Mouse (Mus musculus): ENCODE data around the gene Fbxw4. TPM values are rescaled to one million over a fixed set of nuclear protein-coding genes. Genes with fewer than 3 reads are reported as not detected.

The Fbxw4 gene
- polyA plus RNA-seq, 1 experiment, result 42.0 TPM

DNA sequence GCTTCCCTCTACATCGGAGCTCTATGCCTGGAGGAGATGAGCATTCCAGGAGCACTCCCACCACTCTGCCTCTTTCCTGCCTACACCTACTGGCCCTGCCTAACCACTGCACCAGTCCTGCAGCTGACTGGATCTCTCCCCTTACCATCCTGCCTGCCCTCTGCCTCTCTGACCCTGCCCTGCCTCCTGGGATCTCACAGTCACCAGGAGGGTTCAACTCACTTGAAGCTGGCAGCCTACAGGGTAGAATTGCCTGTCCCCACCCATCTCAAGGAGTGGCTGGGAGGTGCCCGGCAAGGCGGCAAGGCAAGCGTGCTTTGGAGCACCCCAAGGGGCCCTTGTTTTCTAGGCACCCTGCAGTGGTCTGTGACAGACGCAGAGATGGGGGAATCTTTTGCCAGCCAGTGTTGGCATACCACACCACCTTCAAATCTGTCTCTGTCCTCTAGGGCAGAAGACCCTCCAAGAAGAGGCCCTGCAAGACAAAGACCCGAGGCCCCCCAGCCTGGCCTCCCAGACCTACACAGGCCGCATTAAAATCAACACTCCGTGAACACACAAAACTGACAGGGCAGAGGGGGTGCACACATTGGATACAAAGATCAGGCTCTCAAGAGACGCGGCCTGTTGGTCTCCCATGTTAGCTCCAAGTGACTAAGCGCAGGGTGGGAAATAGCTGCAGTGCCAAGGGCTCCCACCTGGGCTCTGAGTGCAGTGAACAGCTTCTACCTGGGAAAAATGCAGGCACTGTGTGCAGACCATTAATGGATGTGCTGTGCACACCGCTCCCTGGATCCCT is 44.5 kb downstream of the Fbxw4 start:
- no peak for DNase-seq (ENCODE audit: low spot score)

DNA sequence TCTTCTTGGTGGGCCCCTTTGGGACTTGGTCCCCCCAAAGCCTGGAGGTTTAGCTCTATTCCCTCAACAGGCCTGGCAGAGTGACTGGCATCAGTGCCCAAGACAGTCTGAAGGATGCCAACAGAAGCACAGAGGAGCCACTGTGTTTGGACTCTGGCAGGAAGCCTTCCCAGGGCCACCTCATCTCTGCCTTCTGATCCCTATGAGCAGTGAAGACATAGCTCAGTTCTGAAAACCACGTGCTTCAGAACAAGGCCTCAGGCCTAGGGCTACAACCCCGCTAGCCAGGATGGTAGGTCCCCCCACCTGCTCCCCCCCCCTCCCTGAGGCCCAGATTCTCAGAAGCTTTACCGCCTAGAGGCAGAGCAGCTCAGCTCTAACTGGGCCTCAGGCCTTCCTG is 45.2 kb downstream of the Fbxw4 start:
- no peak for DNase-seq (ENCODE audit: low spot score)

DNA sequence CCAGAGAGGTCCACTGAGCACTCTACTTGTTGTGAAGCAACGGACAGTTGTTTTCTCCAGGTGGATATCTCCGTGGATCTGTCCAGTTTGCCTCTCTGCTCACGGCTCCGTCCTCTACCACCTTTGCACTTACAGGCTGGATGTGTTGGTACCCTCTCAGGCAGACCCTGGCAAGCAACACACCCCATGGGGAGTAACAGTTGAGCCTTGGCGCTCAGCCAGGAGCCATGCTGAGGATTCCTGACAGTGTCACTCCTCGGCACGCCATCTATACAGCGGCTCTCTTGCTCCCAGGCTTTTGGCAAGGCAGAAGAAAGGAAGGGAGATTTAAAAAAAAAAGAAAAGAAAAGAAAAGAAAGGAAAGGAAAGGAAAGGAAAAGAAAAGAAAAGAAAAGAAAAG is 45.7 kb downstream of the Fbxw4 start:
- no peak for DNase-seq (ENCODE audit: low spot score)

DNA sequence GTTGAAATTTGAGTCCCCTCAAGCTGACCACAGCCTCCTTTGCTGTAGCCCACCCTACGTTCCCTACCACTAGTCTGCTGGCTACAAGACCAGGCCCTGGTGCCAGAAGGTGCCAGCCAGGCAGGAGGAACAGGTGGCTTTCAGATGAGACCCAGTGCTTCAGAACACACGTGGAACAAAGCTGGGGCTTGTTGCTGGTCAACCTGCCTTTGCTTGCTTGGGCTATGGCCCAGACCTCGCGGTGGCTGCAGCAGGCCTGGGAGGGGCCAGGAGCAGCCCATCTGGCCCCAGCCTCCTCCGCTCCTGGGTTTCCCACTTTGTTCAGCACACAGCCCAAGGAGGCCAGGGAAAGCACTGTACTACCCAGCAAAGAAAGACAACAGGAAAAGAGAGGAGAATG is 49.3 kb downstream of the Fbxw4 start:
- no peak for DNase-seq (ENCODE audit: low spot score)

DNA sequence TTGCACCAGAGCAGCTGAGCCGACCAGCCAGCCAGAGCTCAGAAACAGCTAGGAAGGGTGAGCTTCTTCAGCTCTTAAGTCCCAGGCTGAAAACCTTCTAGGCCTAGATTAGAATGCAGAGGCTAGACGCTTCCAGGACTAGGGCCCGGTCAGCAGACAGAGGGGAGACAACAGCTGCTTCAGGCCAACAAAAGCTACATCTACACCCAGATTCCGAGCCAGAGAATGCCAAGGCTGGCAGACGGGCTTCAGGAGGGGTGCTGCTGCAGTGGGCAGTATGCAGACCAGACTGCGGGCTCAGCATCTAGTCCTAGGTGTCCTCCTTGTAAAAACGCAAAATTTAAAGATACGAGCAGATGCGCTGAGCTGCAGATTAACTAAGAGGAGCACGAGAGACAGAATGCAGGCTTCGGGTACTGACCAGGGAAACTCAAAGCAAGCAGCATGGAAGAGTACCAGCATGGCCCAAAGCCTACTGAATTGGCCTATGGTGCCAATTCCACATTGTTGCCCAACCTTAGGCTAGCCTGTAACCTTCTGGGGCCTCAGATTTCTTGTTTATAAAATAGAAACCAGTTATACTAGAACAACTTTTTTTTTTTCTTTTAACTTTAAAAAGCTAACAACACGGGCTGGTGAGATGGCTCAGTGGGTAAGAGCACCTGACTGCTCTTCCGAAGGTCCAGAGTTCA is 51.3 kb downstream of the Fbxw4 start:
- no peak for DNase-seq (ENCODE audit: low spot score)

DNA sequence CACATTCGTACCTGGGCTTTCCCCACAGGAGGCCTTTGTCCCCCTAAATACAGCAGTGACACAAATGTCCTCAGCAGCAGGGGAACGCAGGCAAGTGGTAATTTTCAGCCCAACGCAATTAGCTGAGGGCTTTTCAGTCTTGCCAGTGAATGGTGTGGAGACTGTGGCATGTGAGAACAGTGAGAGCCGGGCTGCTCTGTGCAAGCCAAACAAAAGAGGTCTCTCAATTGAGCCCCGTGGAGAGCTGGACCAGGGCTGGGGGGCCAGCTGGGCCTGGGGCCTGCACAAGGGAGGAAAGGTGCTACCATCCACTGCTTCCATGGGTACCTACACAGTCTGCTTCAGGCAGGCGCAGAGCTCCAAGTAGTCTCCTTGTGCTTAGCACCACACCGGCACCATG is 52.6 kb downstream of the Fbxw4 start:
- DNase-seq (ENCODE audit: low spot score), result no peak

DNA sequence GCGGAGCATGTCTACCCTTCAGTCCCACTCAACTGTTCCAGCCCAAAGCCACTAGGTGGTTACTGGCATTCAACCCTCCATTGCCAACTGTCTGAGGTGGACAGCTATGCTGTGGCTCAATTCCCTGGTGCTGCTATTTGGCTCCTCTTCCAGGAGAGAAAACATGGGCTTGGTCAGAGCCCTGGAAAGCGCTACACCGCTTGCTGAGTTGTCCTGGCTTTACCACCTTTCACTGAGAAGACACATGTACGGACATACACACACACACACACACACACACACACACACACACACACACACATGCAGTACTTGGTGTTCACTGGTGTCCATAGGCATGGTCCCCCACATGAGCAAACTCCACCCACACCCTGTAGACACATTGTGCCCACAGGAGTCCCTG is 53.4 kb downstream of the Fbxw4 start:
- no peak for DNase-seq (ENCODE audit: low spot score)

DNA sequence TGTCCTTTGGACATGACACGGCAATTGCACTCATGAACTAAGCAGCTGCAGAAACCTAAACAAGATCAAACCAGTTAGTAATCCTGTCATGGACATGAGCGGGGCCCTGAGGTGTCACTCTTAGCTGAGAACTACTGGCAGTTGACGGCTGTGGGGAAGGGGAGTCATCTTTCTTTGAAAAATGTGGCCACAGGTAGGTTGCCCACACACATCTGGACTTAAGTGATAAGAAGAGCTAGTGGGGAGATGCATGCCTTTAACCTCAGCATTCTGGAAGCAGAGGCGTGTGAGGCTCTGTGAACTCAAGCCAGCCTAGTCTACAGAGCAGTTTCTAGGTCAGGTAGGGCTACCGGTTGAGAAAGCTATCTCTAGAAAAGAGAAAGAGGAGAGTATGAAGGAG is 57.5 kb downstream of the Fbxw4 start:
- no peak for DNase-seq (ENCODE audit: low spot score)

DNA sequence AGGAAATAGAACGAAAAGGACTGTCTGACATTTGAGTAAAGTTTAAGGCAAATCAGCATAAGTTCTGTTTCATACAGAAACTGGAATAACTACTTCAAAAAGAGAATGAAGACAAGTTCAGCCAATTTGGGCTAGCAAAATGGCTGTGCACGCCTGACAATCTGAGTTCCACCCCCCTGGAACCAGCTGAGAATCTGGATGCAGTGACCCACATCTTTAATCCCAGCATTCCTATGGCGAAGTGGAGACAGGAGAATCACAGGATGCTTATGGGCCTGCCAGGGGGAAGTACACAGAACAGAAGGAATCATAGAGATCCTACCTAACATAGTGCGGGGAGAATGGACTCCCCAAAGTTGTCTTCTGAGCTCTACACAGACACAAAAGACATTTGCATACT is 63.0 kb downstream of the Fbxw4 start:
- no peak for DNase-seq (ENCODE audit: low spot score)

DNA sequence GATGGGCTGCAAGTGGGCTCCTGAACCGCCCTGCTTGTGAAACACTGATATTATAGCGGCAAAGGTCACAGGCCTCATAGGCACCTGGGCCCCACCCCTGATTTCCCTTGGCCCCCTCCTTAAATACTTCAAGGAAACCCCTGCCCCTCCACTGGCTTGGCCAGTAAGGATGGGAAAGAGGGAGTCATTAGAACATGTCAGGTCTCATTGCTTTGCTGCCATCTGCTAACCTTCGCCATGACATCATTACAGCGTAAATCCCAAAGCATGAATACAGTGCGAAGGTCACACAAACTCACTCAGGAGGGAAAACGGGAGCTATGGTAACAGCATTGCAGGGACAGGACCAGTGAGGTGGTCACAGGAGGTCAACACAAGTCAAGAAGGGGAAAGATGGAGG is 63.7 kb downstream of the Fbxw4 start:
- no peak for DNase-seq (ENCODE audit: low spot score)

DNA sequence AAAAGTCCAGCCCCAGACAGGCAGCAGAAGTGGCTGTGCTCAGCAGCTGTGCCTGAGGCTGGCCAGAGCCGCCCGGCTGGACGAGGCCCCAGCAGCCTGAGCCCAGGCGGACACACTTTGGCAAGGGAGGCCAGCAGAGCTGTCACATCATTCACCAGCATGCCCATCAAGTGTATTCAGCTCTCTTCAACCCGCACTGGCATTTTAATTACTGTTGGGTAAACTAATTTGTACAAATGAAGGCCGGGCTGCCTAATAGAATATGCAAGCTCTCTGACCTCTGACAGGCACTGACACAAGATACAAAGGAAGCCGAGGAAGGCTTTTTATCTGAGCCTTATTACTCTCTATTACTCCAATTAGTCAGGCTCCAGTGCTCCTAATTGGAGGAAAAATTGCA is 64.1 kb downstream of the Fbxw4 start:
- DNase-seq (ENCODE audit: low spot score), result no peak

DNA sequence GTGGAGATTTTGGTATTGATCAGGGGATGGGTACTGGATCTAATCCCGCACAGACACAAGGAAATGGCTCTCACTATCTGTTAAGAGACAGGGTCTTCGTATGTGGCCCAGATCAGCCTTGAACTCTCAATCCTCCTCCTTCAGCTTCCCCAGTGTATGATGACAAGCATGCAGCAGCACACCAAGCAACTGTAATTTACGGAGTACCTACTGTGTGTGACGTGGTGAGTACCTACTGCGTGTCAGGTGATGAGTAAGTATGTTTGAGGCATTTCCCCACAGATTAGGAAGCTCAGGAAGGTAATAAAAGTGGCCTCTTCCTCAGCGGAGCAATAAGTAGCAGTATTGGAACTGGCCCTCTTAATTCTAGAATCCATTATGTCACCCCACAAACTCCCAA is 64.6 kb downstream of the Fbxw4 start:
- DNase-seq (ENCODE audit: low spot score), result no peak

DNA sequence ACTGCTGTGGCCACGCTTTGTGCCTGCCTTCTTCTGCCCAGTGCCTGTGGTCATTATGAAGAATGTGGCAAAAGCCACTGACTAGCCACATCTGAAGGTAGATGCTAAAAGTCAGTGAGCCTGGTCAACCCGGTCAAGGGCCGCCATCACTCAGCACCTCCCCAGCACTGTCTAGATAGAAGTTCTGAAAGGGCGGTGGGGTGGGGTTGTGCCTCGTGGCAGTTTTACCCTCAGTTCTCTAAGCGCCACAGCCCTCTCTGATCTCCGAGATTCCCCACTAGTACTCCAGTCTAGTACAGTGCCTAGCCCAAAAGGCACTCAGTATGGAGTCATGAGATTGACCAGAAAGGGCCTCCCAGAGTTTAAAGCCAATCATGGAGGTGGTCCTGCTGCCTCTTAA is 66.0 kb downstream of the Fbxw4 start:
- DNase-seq (ENCODE audit: low spot score), result no peak

DNA sequence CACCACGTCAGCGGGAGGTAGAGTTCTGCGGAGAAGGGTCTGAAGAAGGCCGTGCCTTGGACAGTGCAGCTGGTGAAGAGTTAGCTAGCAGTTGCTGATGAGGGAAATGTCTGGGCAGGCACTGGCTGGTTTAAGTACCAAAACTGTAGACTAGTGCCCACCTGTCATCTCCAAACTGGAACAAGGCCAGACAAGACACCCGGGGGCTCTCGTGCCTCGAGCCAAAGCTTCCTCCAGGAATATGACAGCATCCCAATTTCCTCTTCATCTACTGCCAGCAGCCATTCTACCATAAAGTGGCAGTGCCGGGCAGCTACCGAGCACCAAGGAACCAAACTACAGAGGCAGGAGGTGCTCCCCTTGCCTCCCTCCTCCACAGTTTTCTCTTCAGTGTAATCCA is 67.2 kb downstream of the Fbxw4 start:
- no peak for DNase-seq (ENCODE audit: low spot score)

DNA sequence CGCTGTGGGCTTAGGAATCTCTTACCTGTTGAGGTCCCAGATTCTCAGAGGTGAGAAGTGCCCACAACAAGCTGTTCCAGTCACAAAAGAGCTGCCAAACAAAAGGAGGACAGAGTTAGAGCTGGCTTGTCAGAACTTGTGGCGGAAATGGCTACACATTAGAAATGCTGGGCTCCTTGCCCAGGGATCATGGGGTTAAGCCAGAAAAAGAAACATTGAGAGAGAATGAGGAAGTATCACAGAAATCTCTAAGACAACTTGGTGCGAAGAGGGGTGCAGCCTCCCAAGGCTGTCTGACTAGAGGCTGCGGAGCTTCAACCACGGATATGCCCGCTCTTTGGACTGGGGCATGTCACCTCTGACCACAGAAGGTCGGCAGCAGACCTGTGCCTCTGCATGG is 68.4 kb downstream of the Fbxw4 start:
- no peak for DNase-seq (ENCODE audit: low spot score)

DNA sequence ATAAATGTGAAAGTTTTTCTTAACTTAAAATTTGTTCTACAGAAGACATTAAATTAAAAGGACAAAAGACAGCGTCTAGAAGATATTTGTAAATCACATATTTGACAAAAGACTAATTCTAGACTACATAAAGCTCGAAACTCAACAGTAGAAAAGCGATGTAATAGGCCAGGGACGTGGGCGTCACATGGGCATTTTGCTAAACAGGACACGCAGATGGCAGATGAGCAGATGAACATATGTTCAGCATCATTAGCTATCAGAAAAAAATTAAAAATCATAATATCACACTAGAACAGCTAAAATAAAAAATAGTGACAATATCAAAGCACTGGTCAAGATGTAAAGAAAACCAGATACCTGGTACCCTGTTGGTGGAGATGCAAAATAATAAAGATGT is 70.4 kb downstream of the Fbxw4 start:
- DNase-seq (ENCODE audit: low spot score), result no peak

DNA sequence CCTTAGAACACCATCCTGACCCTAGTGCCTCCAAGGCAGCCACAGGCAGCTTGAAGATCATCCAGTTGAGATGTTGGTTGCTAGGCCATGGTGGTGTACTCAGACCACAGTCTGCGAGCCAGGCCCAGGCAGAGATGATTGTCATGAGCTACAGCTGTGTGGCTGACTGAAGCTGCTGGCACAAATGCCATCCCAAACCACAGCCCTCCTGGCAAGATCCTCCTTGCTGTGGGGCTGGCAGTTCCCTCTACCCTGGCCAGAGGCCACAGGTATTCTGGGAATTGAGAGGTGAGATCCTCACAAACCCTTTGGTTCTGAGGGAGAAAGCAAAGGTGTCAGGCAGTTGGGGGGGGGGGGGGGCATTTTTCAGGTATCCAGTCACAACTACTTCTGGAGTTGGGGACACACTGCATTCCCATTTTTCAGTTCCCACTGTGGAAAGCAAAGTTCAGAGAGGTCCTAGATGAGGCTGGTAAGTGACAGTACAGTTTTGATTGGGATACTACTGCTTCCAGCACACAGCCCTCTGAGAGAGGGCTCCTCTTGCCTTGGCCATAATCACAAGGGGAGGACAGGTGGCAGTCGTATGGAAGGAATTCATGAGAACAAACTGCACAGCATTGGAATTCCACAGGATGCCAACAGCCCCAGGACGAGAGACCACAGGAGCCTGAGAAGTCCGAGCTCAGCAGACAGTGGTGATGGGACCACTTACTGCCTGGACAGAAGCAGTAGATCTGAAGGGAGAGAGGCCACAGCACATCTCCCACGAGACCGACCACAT is 72.4 kb downstream of the Fbxw4 start:
- DNase-seq (ENCODE audit: low spot score), result no peak

DNA sequence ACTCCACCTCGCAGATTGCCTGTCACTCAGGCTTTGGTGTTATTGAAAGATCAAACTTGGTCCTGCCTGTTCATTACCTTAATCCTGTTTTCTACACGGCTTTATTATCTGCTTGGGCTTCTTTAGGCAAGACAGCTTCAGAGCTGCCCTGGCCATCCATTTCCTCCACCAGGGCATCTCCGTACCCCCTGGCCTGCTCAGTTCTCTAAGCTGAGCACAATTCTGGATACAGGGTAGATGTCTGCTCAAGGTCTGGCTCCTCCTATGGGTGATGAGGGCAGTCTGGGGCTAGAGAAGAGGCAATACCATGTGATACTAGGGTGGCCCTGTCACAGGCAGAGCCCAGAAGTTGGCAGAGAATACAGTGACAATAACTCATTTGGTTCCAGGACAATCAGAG is 73.3 kb downstream of the Fbxw4 start:
- DNase-seq (ENCODE audit: low spot score), result no peak

DNA sequence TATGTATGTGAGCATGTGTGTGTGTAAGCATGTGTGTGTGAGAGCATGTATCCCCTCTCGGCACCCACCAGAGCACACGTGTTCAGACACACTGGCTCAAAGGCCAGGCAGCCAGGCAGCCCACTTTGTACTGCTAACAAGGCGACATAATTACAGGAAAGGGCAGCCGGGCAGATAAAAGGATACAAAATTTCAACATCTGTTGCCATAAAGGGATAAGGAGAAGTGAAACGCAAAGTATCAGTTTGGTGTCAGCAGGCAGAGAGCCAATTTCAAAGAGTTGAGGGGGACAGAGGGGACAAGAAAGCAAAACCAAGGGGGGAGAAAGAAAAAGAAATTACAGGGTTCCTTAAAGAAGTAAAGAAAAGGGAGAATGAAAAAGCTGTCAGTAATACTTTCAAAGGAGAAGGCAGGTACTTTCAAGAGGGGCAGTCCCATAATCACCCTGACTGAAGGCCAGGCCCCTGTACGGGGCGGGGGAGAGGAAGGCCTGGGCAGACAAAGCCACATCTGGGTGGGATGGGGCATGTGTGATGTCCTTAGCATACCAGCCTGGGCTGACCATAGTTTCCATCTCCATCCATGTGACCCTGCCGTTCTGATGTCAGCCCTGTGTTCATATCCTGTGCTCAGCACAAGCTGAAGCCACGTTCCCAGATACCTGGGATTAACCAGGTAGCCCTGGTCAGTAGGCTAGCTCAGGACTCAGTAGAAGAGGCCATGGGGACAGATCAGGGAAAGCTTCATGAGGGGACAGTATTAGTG is 75.1 kb downstream of the Fbxw4 start:
- no peak for DNase-seq (ENCODE audit: low spot score)

DNA sequence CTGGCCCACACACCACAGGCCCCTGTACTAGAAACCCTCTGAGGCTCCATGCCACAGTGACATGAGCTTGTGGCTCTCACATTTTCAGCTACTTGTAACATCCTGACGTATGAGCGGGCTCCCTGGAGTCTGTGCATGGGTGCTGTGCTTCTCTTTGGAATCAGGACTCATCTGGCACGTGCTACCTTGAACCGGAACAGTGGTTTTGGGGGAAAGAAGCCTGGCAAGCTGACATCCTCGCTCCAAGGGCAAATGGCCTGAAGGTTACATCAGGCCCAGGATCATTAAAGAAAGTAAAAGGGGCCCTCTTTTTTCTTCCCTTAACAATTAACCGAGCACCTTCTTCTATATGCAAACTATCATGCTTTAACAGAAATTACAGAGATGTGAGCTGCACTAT is 77.0 kb downstream of the Fbxw4 start:
- DNase-seq (ENCODE audit: low spot score), result no peak

DNA sequence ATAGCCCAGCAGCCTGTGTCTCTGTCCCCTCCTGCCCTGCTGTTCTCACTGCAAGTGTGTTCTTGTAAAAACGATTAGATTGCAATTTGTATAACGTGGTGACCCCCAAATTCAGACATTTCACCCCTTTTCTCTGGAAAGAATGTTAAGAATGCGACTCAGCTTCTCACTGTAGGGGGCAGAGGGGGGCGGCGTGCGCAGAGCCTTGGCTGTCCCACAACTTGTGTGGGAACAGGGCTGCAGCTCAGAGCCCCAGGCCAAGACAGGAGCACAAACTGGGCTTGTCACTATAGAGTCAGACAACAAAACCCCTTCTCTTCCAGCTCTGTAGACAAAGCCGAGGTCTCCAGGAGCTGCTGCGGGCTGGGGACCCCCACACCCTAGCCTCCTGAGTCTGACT is 78.0 kb downstream of the Fbxw4 start:
- no peak for DNase-seq (ENCODE audit: low spot score)

DNA sequence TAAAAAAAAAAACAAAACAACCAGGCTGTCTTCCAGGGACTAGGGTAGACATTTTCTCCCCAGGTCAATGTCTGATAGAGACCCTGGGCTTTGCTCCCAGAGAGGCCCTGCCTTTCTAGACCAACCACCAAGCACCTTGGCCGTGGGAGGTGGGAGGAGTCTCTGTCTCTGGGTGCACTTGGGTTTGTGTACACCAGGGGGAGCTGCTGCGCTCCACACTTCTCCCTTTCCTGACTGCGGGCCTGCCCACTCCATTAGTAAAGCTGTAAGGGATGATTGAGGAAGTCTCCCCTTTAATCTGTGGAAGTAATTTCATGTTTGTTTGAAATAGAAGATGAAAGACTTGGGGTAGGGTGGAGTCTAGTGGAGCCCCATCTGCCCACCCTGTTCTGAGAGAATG is 78.9 kb downstream of the Fbxw4 start:
- peak; percentile 27 for DNase-seq (ENCODE audit: low spot score)
